8 mouse cellular contexts compared by ENCODE assay signal in the genomic region with DNA sequence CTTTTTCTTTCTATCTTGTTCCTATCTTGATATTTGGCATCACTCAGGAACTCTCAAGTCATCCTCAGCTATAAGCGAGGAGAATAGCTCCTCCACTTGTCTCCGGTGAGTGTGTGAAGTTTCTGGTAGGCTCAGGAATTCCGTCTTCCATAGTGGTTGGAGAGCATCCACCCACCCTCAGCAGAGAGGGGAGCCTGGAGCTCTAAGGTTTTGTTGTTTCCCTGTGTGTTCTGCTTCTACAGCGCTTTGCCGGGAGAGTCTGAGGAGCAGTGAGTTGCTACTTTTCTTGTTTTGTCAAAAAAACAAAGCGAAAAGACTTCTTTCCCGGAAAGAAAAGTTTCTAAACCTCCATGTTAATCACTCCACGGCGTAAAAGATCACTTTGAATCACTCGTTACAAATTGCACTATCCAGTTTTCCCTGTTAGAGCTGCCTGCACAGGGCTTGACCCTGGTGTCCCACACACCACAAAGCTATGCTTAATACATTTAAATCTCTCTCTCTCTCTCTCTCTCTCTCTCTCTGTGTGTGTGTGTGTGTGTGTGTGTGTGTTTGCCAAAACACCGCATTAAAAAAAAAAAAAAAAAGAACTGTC. TPM values are rescaled to one million over a fixed set of nuclear protein-coding genes. Genes with fewer than 3 reads are reported as not detected.
DNase-seq lines count a peak whose midpoint lies in the region; ATAC-seq lines count a peak whose summit lies in the region.

No protein-coding gene starts in this region.

- no peaks in the 10 kb centered on the region for H3K4me1 ChIP-seq in heart, embryonic 14.5 days (ENCODE audit: control insufficient read depth in 2 of 2, insufficient read depth in 2 of 2, low read length in 2 of 2)
- H3K4me1 ChIP-seq in midbrain, embryonic 15.5 days = peaks cover 18% of the 10 kb centered on the region

- H3K36me3 ChIP-seq in heart, embryonic 14.5 days (ENCODE audit: control insufficient read depth, insufficient read depth, low read length) = no peaks in the 10 kb centered on the region
- no peaks in the 10 kb centered on the region for H3K36me3 ChIP-seq in midbrain, embryonic 15.5 days (replicated peaks)

- H3K9ac ChIP-seq in heart, embryonic 14.5 days (ENCODE audit: low read length) = peak overlapping the region; percentile 75
- H3K9ac ChIP-seq in midbrain, embryonic 15.5 days = peak overlapping the region; percentile 93

- H3K27ac ChIP-seq in heart, embryonic 14.5 days (replicated peaks in 1 of 2; ENCODE audit: control insufficient read depth in 1 of 2, insufficient read depth in 1 of 2, low read depth in 2 of 2, low read length in 2 of 2) = peak overlapping the region in 1 of 2 experiments; percentile 76; a peak in 1 of 4 replicates
- peak overlapping the region; percentile 97 for H3K27ac ChIP-seq in midbrain, embryonic 15.5 days

- DNase-seq in frontal cortex, postnatal 10 days (ENCODE audit: low spot score in 2 of 2) = no peak
- peak; percentile 21 for DNase-seq in embryo, embryonic 10 days (ENCODE audit: low spot score)
- DNase-seq in layer of hippocampus, adult 9-10 months (ENCODE audit: low spot score) = peak; percentile 8
- DNase-seq in urinary bladder, adult 2 months (ENCODE audit: low spot score) = no peak

- H3K9me3 ChIP-seq in heart, embryonic 14.5 days (ENCODE audit: control insufficient read depth, low read length) = no peaks in the 10 kb centered on the region
- no peaks in the 10 kb centered on the region for H3K9me3 ChIP-seq in midbrain, embryonic 15.5 days

- ATAC-seq in frontal cortex, adult (ENCODE audit: low TSS enrichment) = peak; percentile 67
- ATAC-seq in heart, embryonic 14.5 days (ENCODE audit: insufficient number of reproducible peaks, insufficient read depth, low FRiP score, low read depth) = no peak
- ATAC-seq in midbrain, embryonic 15.5 days (replicated peaks) = peak; percentile 25; the same call in 1 of the 2 replicates
- no peak for ATAC-seq in inflammation-experienced regulatory T-cells, adult 6 months

- H3K4me3 ChIP-seq in heart, embryonic 14.5 days (ENCODE audit: control insufficient read depth in 1 of 2, insufficient read depth in 1 of 2, low read depth in 1 of 2, low read length in 2 of 2) = peak overlapping the region; percentile 74 to 87
- peak overlapping the region; percentile 77 for H3K4me3 ChIP-seq in midbrain, embryonic 15.5 days

- H3K4me2 ChIP-seq in heart, embryonic 14.5 days (ENCODE audit: low read length) = peak overlapping the region; percentile 96
- H3K4me2 ChIP-seq in midbrain, embryonic 15.5 days = peak overlapping the region; percentile 60

- WGBS in heart, embryonic 14.5 days = 7% methylated on average over 11 of the region's 11 CpGs
- WGBS in midbrain, embryonic 15.5 days = 1% methylated on average over 11 of the region's 11 CpGs

- H3K27me3 ChIP-seq in heart, embryonic 14.5 days (ENCODE audit: control insufficient read depth, insufficient read depth, low read length) = no peaks in the 10 kb centered on the region
- H3K27me3 ChIP-seq in midbrain, embryonic 15.5 days (replicated peaks) = no peaks in the 10 kb centered on the region

RNA-seq across cellular contexts. Expression of gene Thsd7a, which starts 1.3 kb away (rescaled TPM):
- 3.8 and 4.1 TPM in 2 replicates for polyA plus RNA-seq in heart, embryonic 14.5 days (2014; fragmentation: Nextera tagmentation; extraction: Ambion mirVana)
- 42.6 and 44.6 TPM in 2 replicates for polyA plus RNA-seq in midbrain, embryonic 15.5 days (2015; fragmentation: Nextera tagmentation; extraction: Ambion mirVana)
- 3.0 and 4.5 TPM in 2 replicates for polyA plus RNA-seq in urinary bladder, adult 2 months (2012; rRNA removed)
- not detected for polyA plus RNA-seq in inflammation-experienced regulatory T-cells, adult 6 months (2017; shearing (Covaris generic))

Comparison
In these comparisons a context has a peak if more than half of its experiments do, and no peak if none do; other contexts are left out.
1. ATAC-seq: peak in frontal cortex, adult (single experiment) and midbrain, embryonic 15.5 days (single experiment); none in heart, embryonic 14.5 days (single experiment) and inflammation-experienced regulatory T-cells, adult 6 months (single experiment).
2. DNase-seq: peak in embryo, embryonic 10 days (single experiment) and layer of hippocampus, adult 9-10 months (single experiment); none in frontal cortex, postnatal 10 days (0 of 2) and urinary bladder, adult 2 months (single experiment).